Mouse (Mus musculus) inflammation-experienced regulatory T-cells, adult 16 weeks (primary cell): Measurements from ENCODE around the gene Tbc1d17. TPM values are rescaled to one million over a fixed set of nuclear protein-coding genes. Genes with fewer than 3 reads are reported as not detected.

Experiments used
- polyA plus RNA-seq: library from polyadenylated mRNA; unstranded; fragments of 100-300 nt; shearing (Covaris generic); gene quantifications from one replicate; pipeline ENCODE4 v1.2.1, GENCODE M21; 2017

Tbc1d17 gene
- polyA plus RNA-seq, result 114 TPM

GRCm38 (mm10) chr7:44848561-44849415, at the start of gene Tbc1d17, which contains the start of gene Akt1s1:
Gene Tbc1d17, minus strand, starts transcription at chr7:44849079.
Gene Akt1s1, plus strand, starts transcription at chr7:44848991.

GRCm38 (mm10) chr7:44895593-44896434, 46.9 kb upstream of the Tbc1d17 start, which contains the start of gene Fuz:
Gene Fuz, plus strand, starts transcription at chr7:44896079.

GRCm38 (mm10) chr7:44892276-44892921, 43.5 kb upstream of the Tbc1d17 start, which contains the start of gene Med25:
Gene Med25, minus strand, starts transcription at chr7:44892712.

GRCm38 (mm10) chr7:44869697-44870528, 21.0 kb upstream of the Tbc1d17 start, which contains the start of gene Ptov1:
Gene Ptov1, minus strand, starts transcription at chr7:44869788.

GRCm38 (mm10) chr7:44857042-44857552, 8.2 kb upstream of the Tbc1d17 start, which contains the start of gene Pnkp:
Gene Pnkp, plus strand, starts transcription at chr7:44857139.

GRCm38 (mm10) chr7:44816470-44817021, 32.3 kb downstream of the Tbc1d17 start, which contains the start of gene Atf5:
Gene Atf5, minus strand, starts transcription at chr7:44816658.

GRCm38 (mm10) chr7:44815721-44816469, 33.0 kb downstream of the Tbc1d17 start, which contains the start of the genes Nup62 and Il4i1:
Gene Nup62, plus strand, starts transcription at chr7:44816088.
Gene Il4i1, plus strand, starts transcription at chr7:44816387.

Other genes with a start within 250 kb of the Tbc1d17 start
- gene Myh14, start 178.2 kb downstream of the Tbc1d17 start, polyA plus RNA-seq, result not detected
- gene Izumo2, start 140.3 kb downstream of the Tbc1d17 start, polyA plus RNA-seq, result not detected
- 116 TPM for gene Vrk3, start 100.7 kb downstream of the Tbc1d17 start, polyA plus RNA-seq
- gene Zfp473, start 98.0 kb downstream of the Tbc1d17 start, polyA plus RNA-seq, result 0.51 TPM
- gene Nup62, start 33.0 kb downstream of the Tbc1d17 start, polyA plus RNA-seq, result 63.1 TPM
- 2.9 TPM for gene Il4i1, start 32.7 kb downstream of the Tbc1d17 start, polyA plus RNA-seq
- 0.22 TPM for gene Atf5, start 32.4 kb downstream of the Tbc1d17 start, polyA plus RNA-seq
- gene Akt1s1, start 88 bp downstream of the Tbc1d17 start, polyA plus RNA-seq, result 20.5 TPM
- gene Pnkp, start 8.1 kb upstream of the Tbc1d17 start, polyA plus RNA-seq, result 112 TPM
- 10.1 TPM for gene Ptov1, start 20.7 kb upstream of the Tbc1d17 start, polyA plus RNA-seq
- gene Med25, start 43.6 kb upstream of the Tbc1d17 start, polyA plus RNA-seq, result 52.0 TPM
- gene Fuz, start 47.0 kb upstream of the Tbc1d17 start, polyA plus RNA-seq, result 52.1 TPM
- gene Ap2a1, start 80.4 kb upstream of the Tbc1d17 start, polyA plus RNA-seq, result 36.1 TPM
- not detected for gene Tsks, start 94.1 kb upstream of the Tbc1d17 start, polyA plus RNA-seq
- gene Cpt1c, start 125.8 kb upstream of the Tbc1d17 start, polyA plus RNA-seq, result 0.72 TPM
- 180 TPM for gene Prmt1, start 137.5 kb upstream of the Tbc1d17 start, polyA plus RNA-seq
- 248 TPM for gene Irf3, start 148.6 kb upstream of the Tbc1d17 start, polyA plus RNA-seq
- gene Bcl2l12, start 149.6 kb upstream of the Tbc1d17 start, polyA plus RNA-seq, result 29.1 TPM
- 27.6 TPM for gene Scaf1, start 167.3 kb upstream of the Tbc1d17 start, polyA plus RNA-seq
- gene Rras, start 168.9 kb upstream of the Tbc1d17 start, polyA plus RNA-seq, result 15.1 TPM
- 3.5 TPM for gene Prr12, start 203.8 kb upstream of the Tbc1d17 start, polyA plus RNA-seq
- 127 TPM for gene Nosip, start 213.3 kb upstream of the Tbc1d17 start, polyA plus RNA-seq
- 3.2 TPM for gene Prrg2, start 213.6 kb upstream of the Tbc1d17 start, polyA plus RNA-seq
- gene Rcn3, start 243.1 kb upstream of the Tbc1d17 start, polyA plus RNA-seq, result 159 TPM